Mouse (Mus musculus): ENCODE measurements around the gene Cdhr1. TPM values are rescaled to one million over a fixed set of nuclear protein-coding genes. Genes with fewer than 3 reads are reported as not detected.

Cdhr1 gene
- polyA plus RNA-seq, 1 experiment from 2014 or later: 3.0 TPM

Other genes starting within 250 kb of the Cdhr1 start
- 49.6 and 52.7 TPM in 2 replicates for gene Ccser2, start 129.6 kb downstream of the Cdhr1 start, polyA plus RNA-seq (2014; fragmentation: Nextera tagmentation; extraction: Ambion mirVana)
- gene Rgr, start 49.4 kb downstream of the Cdhr1 start, polyA plus RNA-seq (2014; fragmentation: Nextera tagmentation; extraction: Ambion mirVana): 0.39 and 1.4 TPM in 2 replicates
- gene Lrit1, start 43.5 kb downstream of the Cdhr1 start, polyA plus RNA-seq (2014; fragmentation: Nextera tagmentation; extraction: Ambion mirVana): not detected in 2 replicates
- 0.06 TPM in 1 of 2 replicates, not detected in the other for gene Lrit2, start 30.4 kb downstream of the Cdhr1 start, polyA plus RNA-seq (2014; fragmentation: Nextera tagmentation; extraction: Ambion mirVana)
- 7.9 and 9.0 TPM in 2 replicates for gene 2610528A11Rik, start 15.7 kb upstream of the Cdhr1 start, polyA plus RNA-seq (2014; fragmentation: Nextera tagmentation; extraction: Ambion mirVana)
- gene Ghitm, start 36.9 kb upstream of the Cdhr1 start, polyA plus RNA-seq (2014; fragmentation: Nextera tagmentation; extraction: Ambion mirVana): 198 and 210 TPM in 2 replicates

Data from embryonic facial prominence, embryonic 14.5 days (tissue).